Mouse (Mus musculus): Measurements from ENCODE around the gene Ciz1. TPM values are rescaled to one million over a fixed set of nuclear protein-coding genes. Genes with fewer than 3 reads are reported as not detected.

Gene Ciz1
- 10 to 100 TPM; 75.3 to 92.7 TPM for total RNA-seq (2021)
- long read RNA-seq, experiment 1, partial matches to known transcripts, result 8 of 37 reads
- long read RNA-seq, experiment 1, other reads (novel, unspliced or antisense), result 28 of 37 reads
- long read RNA-seq, experiment 2, partial matches to known transcripts, result 4 of 43 reads
- long read RNA-seq, experiment 2, other reads (novel, unspliced or antisense), result 37 of 43 reads

GRCm38 (mm10) chr2:32352151-32353006, at the start of gene Ciz1:
Ciz1 (plus strand) TSS chr2:32352327.
- Histone ChIP-seq H3K27ac (peak within 1 kb of the TSS; percentile 99), H3K4me3 (peak within 1 kb of the TSS; percentile 98)
- peak in 1 of 2 experiments; percentile 71 for DNase-seq (ENCODE audit: low spot score in 2 of 2)
- no peak for TF ChIP-seq CTCF (conservative IDR thresholded peaks at IDR 0.05)

- DNase-seq (ENCODE audit: low spot score in 2 of 2), result no peak
- TF ChIP-seq CTCF (conservative IDR thresholded peaks at IDR 0.05), result peak; percentile 62
- Histone ChIP-seq H3K27ac (no peak overlapping the region), H3K4me3 (no peak overlapping the region)
Observed at GRCm38 (mm10) chr2:32302952-32303351, 49.2 kb upstream of the Ciz1 start.

GRCm38 (mm10) chr2:32304145-32304832, 47.8 kb upstream of the Ciz1 start:
- no peak overlapping the region for H3K4me3 ChIP-seq
- TF ChIP-seq CTCF (conservative IDR thresholded peaks at IDR 0.05), result peak; percentile 82
- peak in 1 of 2 experiments; percentile 64 for DNase-seq (ENCODE audit: low spot score in 2 of 2)
- H3K27ac ChIP-seq, result peak overlapping the region; percentile 63

GRCm38 (mm10) chr2:32305668-32306067, 46.5 kb upstream of the Ciz1 start:
- Histone ChIP-seq H3K27ac (peak overlapping the region; percentile 63; the same call in 1 of the 2 replicates), H3K4me3 (no peak overlapping the region)
- no peak for DNase-seq (ENCODE audit: low spot score in 2 of 2)
- no peak for TF ChIP-seq CTCF (conservative IDR thresholded peaks at IDR 0.05)

GRCm38 (mm10) chr2:32306176-32306575, 46.0 kb upstream of the Ciz1 start:
- DNase-seq (ENCODE audit: low spot score in 2 of 2), result no peak
- TF ChIP-seq CTCF (conservative IDR thresholded peaks at IDR 0.05), result no peak
- Histone ChIP-seq H3K27ac (peak overlapping the region; percentile 63; the same call in 1 of the 2 replicates), H3K4me3 (no peak overlapping the region)

GRCm38 (mm10) chr2:32307247-32307798, 44.8 kb upstream of the Ciz1 start:
- no peak overlapping the region for H3K4me3 ChIP-seq
- H3K27ac ChIP-seq, result peak overlapping the region; percentile 18; the same call in 1 of the 2 replicates
- peak in 1 of 2 experiments; percentile 19 for DNase-seq (ENCODE audit: low spot score in 2 of 2)
- no peak for TF ChIP-seq CTCF (conservative IDR thresholded peaks at IDR 0.05)

- TF ChIP-seq CTCF (conservative IDR thresholded peaks at IDR 0.05), result peak; percentile 88
- peak in 1 of 2 experiments; percentile 79 for DNase-seq (ENCODE audit: low spot score in 2 of 2)
- Histone ChIP-seq H3K4me3 (no peak overlapping the region), H3K27ac (no peak overlapping the region)
Observed at GRCm38 (mm10) chr2:32307941-32308760, 44.0 kb upstream of the Ciz1 start.

- Histone ChIP-seq H3K27ac (no peak overlapping the region), H3K4me3 (no peak overlapping the region)
- no peak for TF ChIP-seq CTCF (conservative IDR thresholded peaks at IDR 0.05)
- DNase-seq (ENCODE audit: low spot score in 2 of 2), result peak in 1 of 2 experiments; percentile 16
Observed at GRCm38 (mm10) chr2:32308870-32309568, 43.1 kb upstream of the Ciz1 start.

GRCm38 (mm10) chr2:32310096-32310845, 41.9 kb upstream of the Ciz1 start:
- TF ChIP-seq CTCF (conservative IDR thresholded peaks at IDR 0.05), result no peak
- Histone ChIP-seq H3K4me3 (no peak overlapping the region), H3K27ac (peak overlapping the region; percentile 70; the same call in 1 of the 2 replicates)
- peak in 1 of 2 experiments; percentile 9 for DNase-seq (ENCODE audit: low spot score in 2 of 2)

GRCm38 (mm10) chr2:32311443-32312317, 40.4 kb upstream of the Ciz1 start:
- H3K27ac ChIP-seq, result peak overlapping the region; percentile 70
- peak overlapping the region; percentile 46 for H3K4me3 ChIP-seq
- peak; percentile 21; the same call in 1 of the 2 replicates for TF ChIP-seq CTCF (conservative IDR thresholded peaks at IDR 0.05)
- no peak for DNase-seq (ENCODE audit: low spot score in 2 of 2)
